Mouse (Mus musculus): Measurements from ENCODE around the gene Acsbg1. TPM values are rescaled to one million over a fixed set of nuclear protein-coding genes. Genes with fewer than 3 reads are reported as not detected.

The Acsbg1 gene
- polyA plus RNA-seq, 1 experiment from 2014 or later: 6.0 TPM

DNA sequence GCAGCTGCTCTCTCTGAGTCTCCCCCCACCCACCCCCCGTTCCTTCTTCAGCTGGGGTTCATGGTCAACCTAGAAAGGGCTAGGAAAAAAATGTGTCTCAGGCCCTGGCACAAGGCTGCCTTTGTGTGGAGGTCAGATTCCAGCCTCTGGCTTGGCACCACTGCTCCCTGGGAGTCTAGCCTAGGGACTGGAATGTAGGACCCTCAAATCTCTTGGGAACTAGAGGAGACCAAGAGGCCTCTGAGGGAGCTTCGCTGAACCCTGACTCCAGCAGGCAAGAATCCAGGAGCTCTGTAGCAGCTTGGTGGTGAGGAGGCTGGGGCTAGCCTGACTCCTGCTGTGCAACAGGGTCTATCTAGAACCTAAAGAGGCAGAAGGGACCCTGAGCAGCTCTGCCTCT, 22.5 kb downstream of the Acsbg1 start:
- 57% methylated on average over 2 of the region's 2 CpGs for WGBS
- Histone ChIP-seq H3K27ac (no peak overlapping the region), H3K36me3 (no peaks in the 10 kb centered on the region), H3K4me1 (no peaks in the 10 kb centered on the region), H3K9me3 (no peaks in the 10 kb centered on the region), H3K4me3 (no peak overlapping the region), H3K27me3 (no peaks in the 10 kb centered on the region), H3K4me2 (no peak overlapping the region), H3K9ac (no peak overlapping the region)
- ATAC-seq (ENCODE audit: insufficient number of reproducible peaks, low FRiP score, low TSS enrichment, low read depth): no peak

DNA sequence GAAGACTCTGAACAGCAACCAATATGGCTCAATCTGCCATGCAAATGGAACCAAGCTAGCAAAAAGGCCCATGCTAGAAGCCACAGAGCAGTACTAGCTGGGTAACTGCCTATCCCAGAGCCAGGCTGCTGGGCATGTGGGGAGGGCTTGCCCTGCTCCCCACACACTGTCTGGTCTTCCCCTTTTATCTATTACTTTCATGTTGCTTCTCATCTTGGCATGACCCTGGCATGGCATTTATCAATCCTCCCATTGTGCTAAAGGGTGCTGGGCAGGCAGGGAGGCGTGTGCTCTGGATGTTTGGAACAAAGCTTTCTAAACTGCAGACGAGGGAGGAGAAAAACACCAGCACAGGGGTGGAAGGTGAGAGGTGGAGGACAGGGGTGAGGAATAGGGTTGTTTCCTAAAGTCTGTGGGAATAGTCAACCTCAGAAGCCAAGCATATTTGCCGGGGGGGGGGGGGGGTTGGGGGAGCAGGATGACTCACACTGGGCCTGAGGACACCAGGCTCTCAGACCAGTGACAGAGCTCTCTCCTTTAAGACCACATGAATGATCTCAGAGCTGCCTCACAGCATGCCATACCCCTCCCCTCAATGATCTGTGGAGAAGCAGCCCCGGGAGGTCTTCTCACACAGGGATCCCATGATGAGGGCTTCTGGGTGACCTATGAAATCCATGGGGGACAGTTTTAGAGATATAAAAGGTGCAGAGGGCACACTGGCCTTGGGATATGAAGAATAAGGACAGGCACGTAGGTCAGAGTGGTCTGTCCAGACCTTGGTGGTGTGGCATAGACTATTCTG, 24.0 kb downstream of the Acsbg1 start:
- no peak for ATAC-seq (ENCODE audit: insufficient number of reproducible peaks, low FRiP score, low TSS enrichment, low read depth)
- no peaks in the 10 kb centered on the region for H3K9me3 ChIP-seq
- H3K4me3 ChIP-seq: no peak overlapping the region
- 57% methylated on average over 5 of the region's 5 CpGs for WGBS
- H3K27me3 ChIP-seq: no peaks in the 10 kb centered on the region
- no peak overlapping the region for H3K4me2 ChIP-seq
- H3K36me3 ChIP-seq: no peaks in the 10 kb centered on the region
- no peaks in the 10 kb centered on the region for H3K4me1 ChIP-seq
- H3K9ac ChIP-seq: no peak overlapping the region
- no peak overlapping the region for H3K27ac ChIP-seq

- 68% methylated on average over 2 of the region's 2 CpGs for WGBS
- no peak overlapping the region for H3K4me3 ChIP-seq
- H3K9me3 ChIP-seq: no peaks in the 10 kb centered on the region
- no peak overlapping the region for H3K27ac ChIP-seq
- H3K4me1 ChIP-seq: no peaks in the 10 kb centered on the region
- no peak overlapping the region for H3K4me2 ChIP-seq
- no peak for ATAC-seq (ENCODE audit: insufficient number of reproducible peaks, low FRiP score, low TSS enrichment, low read depth)
- H3K36me3 ChIP-seq: no peaks in the 10 kb centered on the region
- H3K9ac ChIP-seq: no peak overlapping the region
- H3K27me3 ChIP-seq: no peaks in the 10 kb centered on the region
Observed at GRCm38 (mm10) chr9:54633401-54633800, 28.3 kb downstream of the Acsbg1 start.

DNA sequence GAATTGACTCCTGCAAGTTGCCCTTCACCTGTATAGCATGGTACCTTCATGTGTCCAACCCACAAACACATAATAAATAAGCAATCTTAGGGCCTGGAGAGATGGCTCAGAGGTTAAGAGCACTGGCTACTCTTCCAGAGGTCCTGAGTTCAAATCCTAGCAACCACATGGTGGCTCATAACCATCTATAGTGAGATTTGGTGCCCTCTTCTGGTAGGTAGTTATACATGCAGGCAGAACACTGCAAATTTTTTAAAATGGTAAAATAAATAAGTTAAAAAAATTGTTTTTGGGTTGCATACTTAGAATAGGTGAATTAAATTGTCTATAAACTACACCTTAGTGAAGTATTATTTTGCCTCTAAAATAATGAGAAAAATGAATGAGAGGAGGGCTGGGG, 30.8 kb downstream of the Acsbg1 start:
- no peak overlapping the region for H3K4me3 ChIP-seq
- no peak overlapping the region for H3K9ac ChIP-seq
- no peak overlapping the region for H3K4me2 ChIP-seq
- H3K4me1 ChIP-seq: no peaks in the 10 kb centered on the region
- H3K9me3 ChIP-seq: no peaks in the 10 kb centered on the region
- H3K27me3 ChIP-seq: no peaks in the 10 kb centered on the region
- no peak overlapping the region for H3K27ac ChIP-seq
- H3K36me3 ChIP-seq: no peaks in the 10 kb centered on the region
- no peak for ATAC-seq (ENCODE audit: insufficient number of reproducible peaks, low FRiP score, low TSS enrichment, low read depth)

DNA sequence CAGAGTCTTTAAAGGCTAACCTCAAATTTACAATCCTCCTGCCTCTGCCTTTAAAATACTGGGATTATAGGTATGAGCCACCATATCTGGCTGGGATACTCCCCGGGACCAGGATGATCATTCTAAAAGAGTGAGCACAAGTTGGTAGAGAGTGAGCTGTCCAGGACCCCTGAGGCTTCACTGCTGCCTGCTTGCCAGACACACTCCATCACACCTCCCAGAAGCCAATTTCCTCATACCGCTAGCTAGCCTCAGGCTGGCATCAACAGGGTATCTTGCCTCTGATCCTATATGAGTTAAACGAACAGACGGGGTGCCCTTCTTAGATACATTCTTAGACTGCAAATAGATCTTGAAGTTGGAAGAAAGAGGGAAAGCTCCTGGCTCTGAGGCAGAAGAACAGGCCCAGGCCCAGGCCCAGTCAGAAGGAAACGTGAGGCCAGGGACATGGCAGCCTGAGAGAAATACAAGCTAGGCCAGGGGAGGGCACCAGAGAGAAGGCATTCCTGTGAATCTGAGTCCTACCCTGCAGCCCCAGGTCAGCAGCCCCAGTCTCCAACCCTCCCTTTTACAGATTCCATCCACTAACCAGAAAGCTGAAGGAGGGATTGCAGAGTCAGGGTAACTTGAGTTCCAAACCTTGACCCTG, 31.9 kb downstream of the Acsbg1 start:
- Histone ChIP-seq H3K27ac (no peak overlapping the region), H3K9ac (no peak overlapping the region), H3K9me3 (no peaks in the 10 kb centered on the region), H3K4me1 (no peaks in the 10 kb centered on the region), H3K27me3 (no peaks in the 10 kb centered on the region), H3K36me3 (no peaks in the 10 kb centered on the region), H3K4me2 (no peak overlapping the region), H3K4me3 (no peak overlapping the region)
- ATAC-seq (ENCODE audit: insufficient number of reproducible peaks, low FRiP score, low TSS enrichment, low read depth): no peak
- 69% methylated on average over 5 of the region's 5 CpGs for WGBS

GRCm38 (mm10) chr9:54628752-54629151, 32.9 kb downstream of the Acsbg1 start:
- no peak overlapping the region for H3K9ac ChIP-seq
- H3K4me2 ChIP-seq: no peak overlapping the region
- no peak overlapping the region for H3K4me3 ChIP-seq
- no peaks in the 10 kb centered on the region for H3K9me3 ChIP-seq
- no peaks in the 10 kb centered on the region for H3K36me3 ChIP-seq
- no peak overlapping the region for H3K27ac ChIP-seq
- H3K27me3 ChIP-seq: no peaks in the 10 kb centered on the region
- no peaks in the 10 kb centered on the region for H3K4me1 ChIP-seq
- no peak for ATAC-seq (ENCODE audit: insufficient number of reproducible peaks, low FRiP score, low TSS enrichment, low read depth)
- 82% methylated on average over 4 of the region's 4 CpGs for WGBS

DNA sequence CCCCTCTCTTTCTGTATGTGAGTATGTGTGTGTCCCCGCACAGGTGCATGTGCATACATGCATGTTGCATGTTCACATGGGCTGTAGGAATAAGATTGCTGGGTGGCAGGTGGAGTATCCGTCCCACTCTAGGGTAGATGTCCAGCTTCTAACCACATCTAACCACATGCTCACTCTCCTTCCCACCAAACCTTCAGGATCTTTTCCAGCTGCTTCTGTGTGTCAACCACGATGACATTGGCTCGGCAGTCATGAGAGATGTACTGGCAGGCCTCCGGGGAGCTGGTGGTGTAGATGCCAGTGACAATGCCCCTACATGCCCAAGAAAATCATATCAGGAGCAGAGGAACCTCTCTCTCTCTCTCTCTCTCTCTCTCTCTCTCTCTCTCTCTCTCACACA, 34.4 kb downstream of the Acsbg1 start:
- no peaks in the 10 kb centered on the region for H3K36me3 ChIP-seq
- H3K4me3 ChIP-seq: no peak overlapping the region
- no peak overlapping the region for H3K4me2 ChIP-seq
- no peaks in the 10 kb centered on the region for H3K27me3 ChIP-seq
- H3K9me3 ChIP-seq: no peaks in the 10 kb centered on the region
- 83% methylated on average over 5 of the region's 5 CpGs for WGBS
- H3K9ac ChIP-seq: no peak overlapping the region
- no peak overlapping the region for H3K27ac ChIP-seq
- H3K4me1 ChIP-seq: no peaks in the 10 kb centered on the region
- ATAC-seq (ENCODE audit: insufficient number of reproducible peaks, low FRiP score, low TSS enrichment, low read depth): no peak

DNA sequence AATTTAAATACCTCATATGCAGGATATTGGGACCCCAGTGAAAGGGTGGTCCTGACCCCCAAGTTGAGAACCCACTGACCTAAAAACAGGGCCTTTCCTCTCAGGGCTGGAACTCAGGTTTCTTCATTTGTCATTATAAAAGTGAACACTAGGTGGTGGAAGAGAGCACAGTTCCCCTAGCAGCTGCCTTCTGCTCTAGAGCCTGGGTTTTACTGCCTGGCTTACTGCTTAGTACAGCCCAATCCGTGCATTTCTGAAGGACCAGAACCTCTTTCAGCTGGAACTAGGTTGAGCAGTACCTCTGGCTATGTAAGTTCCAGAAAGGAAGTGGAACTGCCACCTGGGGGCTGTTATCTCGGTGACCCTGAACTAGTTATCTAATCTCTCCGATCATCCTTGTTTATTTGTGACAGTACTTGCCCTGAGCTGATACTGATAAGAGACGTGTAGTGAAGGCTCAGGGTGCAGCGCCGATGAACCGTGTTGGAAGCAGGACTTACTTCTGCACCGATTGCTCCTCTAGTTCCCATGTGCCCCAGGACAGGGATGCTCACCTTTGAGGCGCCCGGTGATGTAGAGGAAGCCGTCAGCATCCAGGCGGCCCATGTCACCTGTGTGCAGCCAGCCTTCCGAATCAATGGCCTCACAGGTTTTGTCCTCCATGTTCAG, 47.4 kb downstream of the Acsbg1 start:
- Histone ChIP-seq H3K9ac (no peak overlapping the region), H3K4me3 (no peak overlapping the region), H3K4me1 (no peaks in the 10 kb centered on the region), H3K4me2 (no peak overlapping the region), H3K9me3 (no peaks in the 10 kb centered on the region), H3K27me3 (no peaks in the 10 kb centered on the region), H3K27ac (no peak overlapping the region), H3K36me3 (no peaks in the 10 kb centered on the region)
- 66% methylated on average over 13 of the region's 13 CpGs for WGBS
- ATAC-seq (ENCODE audit: insufficient number of reproducible peaks, low FRiP score, low TSS enrichment, low read depth): peak; percentile 62

GRCm38 (mm10) chr9:54612781-54613191, 48.9 kb downstream of the Acsbg1 start:
- no peak overlapping the region for H3K9ac ChIP-seq
- WGBS: 72% methylated on average over 5 of the region's 5 CpGs
- no peak overlapping the region for H3K4me3 ChIP-seq

DNA sequence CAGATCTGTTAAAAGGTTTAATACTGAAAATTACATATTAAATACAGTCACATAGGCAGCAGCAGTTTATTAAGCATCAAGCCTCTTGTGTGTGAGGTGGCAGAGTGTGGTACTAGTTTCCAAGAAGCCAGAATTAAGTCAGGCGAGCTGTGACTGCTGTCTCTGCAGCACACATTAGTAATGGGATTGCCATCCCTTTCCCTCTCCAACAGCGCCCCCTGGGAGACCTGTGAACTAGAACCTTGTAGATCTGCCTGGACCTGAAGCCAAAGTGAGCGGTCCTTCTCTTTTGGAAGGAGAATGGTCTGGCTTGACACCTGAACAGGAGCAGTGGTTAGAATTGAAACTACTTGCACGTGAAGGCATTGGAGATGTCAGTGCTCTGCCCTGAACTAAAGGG, 56.8 kb downstream of the Acsbg1 start:
- Histone ChIP-seq H3K9ac (no peak overlapping the region), H3K27me3 (no peaks in the 10 kb centered on the region), H3K4me3 (no peak overlapping the region), H3K9me3 (no peaks in the 10 kb centered on the region), H3K36me3 (peaks cover 46% of the 10 kb centered on the region), H3K27ac (no peak overlapping the region), H3K4me1 (no peaks in the 10 kb centered on the region), H3K4me2 (no peak overlapping the region)
- ATAC-seq (ENCODE audit: insufficient number of reproducible peaks, low FRiP score, low TSS enrichment, low read depth): no peak
- WGBS: 52% methylated on average over 4 of the region's 4 CpGs

More at GRCm38 (mm10) chr9:54612781-54613191, 48.9 kb downstream of the Acsbg1 start:
- Histone ChIP-seq H3K4me1 (no peaks in the 10 kb centered on the region), H3K9me3 (no peaks in the 10 kb centered on the region), H3K27ac (no peak overlapping the region), H3K27me3 (no peaks in the 10 kb centered on the region), H3K4me2 (no peak overlapping the region), H3K36me3 (no peaks in the 10 kb centered on the region)
- no peak for ATAC-seq (ENCODE audit: insufficient number of reproducible peaks, low FRiP score, low TSS enrichment, low read depth)

DNA sequence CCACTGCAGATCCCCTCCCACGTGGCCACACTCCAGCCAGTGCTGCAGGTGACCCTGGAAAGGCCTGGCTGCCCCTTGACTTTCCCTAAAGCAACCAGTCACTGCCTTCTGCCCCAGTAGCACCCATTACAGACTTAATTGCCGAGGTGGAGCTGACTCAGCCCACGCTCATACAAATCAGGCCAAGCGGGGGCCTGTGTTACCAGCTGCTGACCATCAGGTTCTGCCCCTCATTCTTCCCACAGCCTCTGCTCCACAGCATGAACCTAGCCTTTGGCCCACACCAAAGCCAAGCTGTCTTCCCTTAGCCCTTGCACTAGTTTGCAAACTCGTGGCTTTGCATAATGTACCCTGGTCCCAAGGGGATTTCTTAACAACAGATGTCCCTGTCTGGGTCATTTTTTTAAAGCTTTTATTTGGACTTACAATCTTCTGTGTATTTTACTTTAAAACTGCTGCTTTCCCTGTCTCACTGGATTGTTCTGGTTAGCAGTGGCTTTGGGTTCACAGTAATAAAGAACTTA, 57.5 kb downstream of the Acsbg1 start:
- H3K4me3 ChIP-seq: no peak overlapping the region
- H3K36me3 ChIP-seq: peaks cover 53% of the 10 kb centered on the region
- H3K9ac ChIP-seq: no peak overlapping the region
- ATAC-seq (ENCODE audit: insufficient number of reproducible peaks, low FRiP score, low TSS enrichment, low read depth): no peak
- H3K4me1 ChIP-seq: no peaks in the 10 kb centered on the region
- H3K27ac ChIP-seq: no peak overlapping the region
- H3K9me3 ChIP-seq: no peaks in the 10 kb centered on the region
- H3K27me3 ChIP-seq: no peaks in the 10 kb centered on the region
- H3K4me2 ChIP-seq: no peak overlapping the region
- WGBS: 83% methylated on average over 5 of the region's 5 CpGs

- Histone ChIP-seq H3K9me3 (no peaks in the 10 kb centered on the region), H3K9ac (no peak overlapping the region)
- WGBS: 86% methylated on average over 7 of the region's 7 CpGs
Observed at GRCm38 (mm10) chr9:54602916-54603315, 58.8 kb downstream of the Acsbg1 start.

More at GRCm38 (mm10) chr9:54602916-54603315, 58.8 kb downstream of the Acsbg1 start:
- no peaks in the 10 kb centered on the region for H3K27me3 ChIP-seq
- no peaks in the 10 kb centered on the region for H3K4me1 ChIP-seq
- H3K4me2 ChIP-seq: no peak overlapping the region
- H3K36me3 ChIP-seq: peaks cover 65% of the 10 kb centered on the region
- H3K27ac ChIP-seq: no peak overlapping the region
- H3K4me3 ChIP-seq: no peak overlapping the region
- ATAC-seq (ENCODE audit: insufficient number of reproducible peaks, low FRiP score, low TSS enrichment, low read depth): no peak

Data from limb, embryonic 15.5 days (tissue).